Mouse (Mus musculus) neural tube, embryonic 13.5 days (tissue): ENCODE measurements around the gene Dctd. TPM values are rescaled to one million over a fixed set of nuclear protein-coding genes. Genes with fewer than 3 reads are reported as not detected.

Experiments used
- ATAC-seq: fragments of 200-750 bp; cut with Nextera tagmentation; 2 replicates; pipeline ENCODE4 v1.8.0; 2017; ENCODE audit warnings: low read depth, mild to moderate bottlenecking, moderate TSS enrichment, moderate library complexity
- H3K27ac ChIP-seq: fragments of 300-500 bp; sonication (generic); replicated peaks from 2 replicates; pipeline ENCODE4 v1.5.1; 2015; ENCODE audit warnings: moderate library complexity, mild to moderate bottlenecking, inconsistent platforms
- H3K27me3 ChIP-seq: fragments of 300-500 bp; sonication (generic); 2 replicates; pipeline ENCODE4 v1.6.1; 2015; ENCODE audit warnings: mild to moderate bottlenecking, inconsistent platforms
- H3K36me3 ChIP-seq: fragments of 300-500 bp; sonication (generic); 2 replicates; pipeline ENCODE4 v1.6.1; 2015; ENCODE audit warnings: mild to moderate bottlenecking, inconsistent platforms
- H3K4me1 ChIP-seq: fragments of 300-500 bp; sonication (generic); replicated peaks from 2 replicates; pipeline ENCODE4 v1.6.1; 2015; ENCODE audit warnings: inconsistent platforms
- H3K4me2 ChIP-seq: fragments of 300-500 bp; sonication (generic); 2 replicates; pipeline ENCODE4 v1.6.1; 2015; ENCODE audit warnings: inconsistent platforms, mild to moderate bottlenecking, moderate library complexity
- H3K4me3 ChIP-seq: fragments of 300-500 bp; sonication (generic); 2 replicates; pipeline ENCODE4 v1.5.1; 2015; ENCODE audit warnings: mild to moderate bottlenecking, inconsistent platforms
- H3K9ac ChIP-seq: fragments of 300-500 bp; sonication (generic); 2 replicates; pipeline ENCODE4 v1.6.1; 2015; ENCODE audit warnings: moderate library complexity, mild to moderate bottlenecking, inconsistent platforms
- H3K9me3 ChIP-seq: fragments of 300-500 bp; sonication (generic); 2 replicates; pipeline ENCODE4 v1.6.1; 2016; ENCODE audit warnings: inconsistent platforms
- WGBS: fragments of 180-500 bp; shearing (Covaris S2); methylation state at CpG from one replicate; pipeline ENCODE4 v1.1.7; 2015; 5-methylcytosine and 5-hydroxymethylcytosine counted together
- polyA plus RNA-seq: library from polyadenylated mRNA; unstranded; fragments of >200 nt; fragmentation: Nextera tagmentation; extraction: Ambion mirVana; gene quantifications from 2 replicates; pipeline ENCODE4 v1.2.1, GENCODE M21; 2015

Gene Dctd
- polyA plus RNA-seq, 1 experiment from 2014 or later: 10.4 TPM

DNA sequence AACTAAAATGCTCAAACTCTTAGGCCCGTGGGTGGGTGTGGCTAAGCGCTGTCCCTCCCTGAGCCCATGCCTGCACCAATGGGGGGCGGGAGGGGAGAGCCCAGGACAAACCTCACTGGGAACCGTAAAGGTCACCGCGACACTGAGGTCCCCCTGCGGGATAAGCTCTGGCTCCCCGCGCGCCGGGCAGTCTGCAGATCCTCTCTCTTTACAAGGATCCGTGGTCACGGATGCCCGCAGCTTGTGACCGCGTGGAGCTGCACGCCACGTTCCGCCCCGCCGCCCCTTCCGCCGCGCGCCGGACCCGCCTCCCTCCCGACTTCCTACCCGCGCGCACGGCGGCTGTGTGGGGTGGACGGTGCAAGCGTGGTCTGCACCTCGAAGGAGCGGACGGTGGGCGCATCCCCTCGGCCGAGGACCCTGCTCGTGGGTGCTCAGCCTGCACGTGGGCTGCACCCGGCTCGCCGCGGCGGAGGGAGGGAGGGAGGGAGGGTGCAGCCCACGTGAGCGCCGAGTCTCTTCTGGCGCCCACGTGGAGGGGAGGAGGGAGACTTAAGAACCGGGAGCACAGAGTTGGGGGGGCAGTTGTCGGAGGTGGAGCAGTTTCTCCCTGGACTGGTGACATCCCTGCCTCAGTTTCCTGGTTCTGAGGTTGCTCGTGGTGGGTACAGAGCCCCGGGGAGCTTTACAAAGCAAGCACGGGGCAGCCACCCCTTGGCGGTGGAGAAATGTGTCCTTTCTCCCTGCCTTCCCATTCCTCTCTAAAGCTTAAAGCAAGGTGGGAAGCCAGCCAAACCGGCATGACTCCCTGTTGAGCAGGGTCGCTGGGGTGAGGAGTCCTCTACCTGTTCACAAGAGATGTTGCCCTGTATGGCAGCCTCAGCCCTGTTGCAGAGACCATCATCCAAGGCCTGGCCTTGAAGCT lies 11.2 kb downstream of the Dctd start:
- H3K4me3 ChIP-seq: peak overlapping the region; percentile 50
- H3K9ac ChIP-seq: peak overlapping the region; percentile 78
- peaks cover 4% of the 10 kb centered on the region; the same call in 1 of the 2 replicates for H3K9me3 ChIP-seq
- peaks cover 9% of the 10 kb centered on the region for H3K4me1 ChIP-seq
- H3K27ac ChIP-seq: no peak overlapping the region
- H3K4me2 ChIP-seq: peak overlapping the region; percentile 73
- H3K36me3 ChIP-seq: no peaks in the 10 kb centered on the region
- ATAC-seq: peak; percentile 88
- WGBS: under 1% methylated on average over 53 of the region's 61 CpGs
- no peaks in the 10 kb centered on the region for H3K27me3 ChIP-seq

GRCm38 (mm10) chr8:48114591-48114990 lies 15.7 kb downstream of the Dctd start:
- ATAC-seq: no peak
- H3K27ac ChIP-seq: no peak overlapping the region
- peaks cover 15% of the 10 kb centered on the region; the same call in 1 of the 2 replicates for H3K9me3 ChIP-seq
- peaks cover 10% of the 10 kb centered on the region; the same call in 1 of the 2 replicates for H3K36me3 ChIP-seq
- no peaks in the 10 kb centered on the region for H3K27me3 ChIP-seq
- H3K4me3 ChIP-seq: no peak overlapping the region
- WGBS: 83% methylated on average over 6 of the region's 6 CpGs
- H3K4me1 ChIP-seq: peaks cover 6% of the 10 kb centered on the region
- no peak overlapping the region for H3K4me2 ChIP-seq
- no peak overlapping the region for H3K9ac ChIP-seq

GRCm38 (mm10) chr8:48122991-48123390 lies 24.1 kb downstream of the Dctd start:
- Histone ChIP-seq H3K27ac (no peak overlapping the region), H3K4me3 (no peak overlapping the region), H3K4me2 (no peak overlapping the region), H3K9ac (no peak overlapping the region), H3K4me1 (peaks cover 20% of the 10 kb centered on the region), H3K9me3 (peaks cover 13% of the 10 kb centered on the region; the same call in 1 of the 2 replicates), H3K36me3 (peaks cover 6% of the 10 kb centered on the region; the same call in 1 of the 2 replicates), H3K27me3 (no peaks in the 10 kb centered on the region)
- 91% methylated on average over 1 of the region's 1 CpGs for WGBS
- ATAC-seq: no peak

GRCm38 (mm10) chr8:48124857-48125256 lies 26.0 kb downstream of the Dctd start:
- no peak for ATAC-seq
- no peaks in the 10 kb centered on the region for H3K9me3 ChIP-seq

GRCm38 (mm10) chr8:48126954-48127353 lies 28.1 kb downstream of the Dctd start:
- WGBS: 79% methylated on average over 13 of the region's 13 CpGs
- Histone ChIP-seq H3K4me1 (peaks cover 20% of the 10 kb centered on the region), H3K4me2 (no peak overlapping the region), H3K27me3 (no peaks in the 10 kb centered on the region), H3K27ac (peak overlapping the region; percentile 18), H3K36me3 (no peaks in the 10 kb centered on the region), H3K9me3 (no peaks in the 10 kb centered on the region), H3K4me3 (no peak overlapping the region), H3K9ac (no peak overlapping the region)
- ATAC-seq: no peak

More at GRCm38 (mm10) chr8:48124857-48125256, 26.0 kb downstream of the Dctd start:
- 83% methylated on average over 8 of the region's 8 CpGs for WGBS
- Histone ChIP-seq H3K27ac (no peak overlapping the region), H3K36me3 (no peaks in the 10 kb centered on the region), H3K9ac (no peak overlapping the region), H3K4me2 (no peak overlapping the region), H3K4me3 (no peak overlapping the region), H3K4me1 (peaks cover 20% of the 10 kb centered on the region), H3K27me3 (no peaks in the 10 kb centered on the region)

DNA sequence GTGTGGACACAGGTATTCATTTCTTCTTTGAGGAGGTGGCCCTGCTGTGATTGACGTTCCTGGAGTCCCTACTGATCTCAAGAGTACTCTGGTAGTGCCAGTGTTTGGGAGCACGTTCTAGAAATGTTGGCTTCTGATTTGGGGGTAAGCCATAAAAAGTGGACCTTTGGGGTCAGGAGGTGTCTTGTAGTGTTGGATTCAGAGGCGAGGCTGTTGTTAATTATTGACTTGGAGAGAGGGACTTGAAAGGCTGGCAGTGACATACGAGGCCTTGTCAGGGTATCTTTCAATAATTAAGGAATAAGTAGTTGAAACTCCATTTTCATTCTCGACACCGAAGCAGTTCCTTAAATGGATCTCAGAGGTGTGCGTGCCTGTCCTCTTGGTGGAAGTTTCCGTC lies 31.4 kb downstream of the Dctd start:
- H3K4me2 ChIP-seq: no peak overlapping the region
- H3K27me3 ChIP-seq: no peaks in the 10 kb centered on the region
- H3K9ac ChIP-seq: no peak overlapping the region
- no peaks in the 10 kb centered on the region for H3K9me3 ChIP-seq
- no peak overlapping the region for H3K4me3 ChIP-seq
- H3K4me1 ChIP-seq: peaks cover 15% of the 10 kb centered on the region
- ATAC-seq: no peak
- H3K36me3 ChIP-seq: no peaks in the 10 kb centered on the region
- 60% methylated on average over 8 of the region's 8 CpGs for WGBS
- H3K27ac ChIP-seq: no peak overlapping the region

- Histone ChIP-seq H3K4me2 (no peak overlapping the region), H3K9me3 (no peaks in the 10 kb centered on the region), H3K36me3 (no peaks in the 10 kb centered on the region), H3K27ac (no peak overlapping the region), H3K4me1 (peaks cover 22% of the 10 kb centered on the region), H3K9ac (no peak overlapping the region), H3K27me3 (no peaks in the 10 kb centered on the region), H3K4me3 (no peak overlapping the region)
- 85% methylated on average over 5 of the region's 5 CpGs for WGBS
- ATAC-seq: no peak
These were observed 34.4 kb downstream of the Dctd start for GRCm38 (mm10) chr8:48133321-48133720.

DNA sequence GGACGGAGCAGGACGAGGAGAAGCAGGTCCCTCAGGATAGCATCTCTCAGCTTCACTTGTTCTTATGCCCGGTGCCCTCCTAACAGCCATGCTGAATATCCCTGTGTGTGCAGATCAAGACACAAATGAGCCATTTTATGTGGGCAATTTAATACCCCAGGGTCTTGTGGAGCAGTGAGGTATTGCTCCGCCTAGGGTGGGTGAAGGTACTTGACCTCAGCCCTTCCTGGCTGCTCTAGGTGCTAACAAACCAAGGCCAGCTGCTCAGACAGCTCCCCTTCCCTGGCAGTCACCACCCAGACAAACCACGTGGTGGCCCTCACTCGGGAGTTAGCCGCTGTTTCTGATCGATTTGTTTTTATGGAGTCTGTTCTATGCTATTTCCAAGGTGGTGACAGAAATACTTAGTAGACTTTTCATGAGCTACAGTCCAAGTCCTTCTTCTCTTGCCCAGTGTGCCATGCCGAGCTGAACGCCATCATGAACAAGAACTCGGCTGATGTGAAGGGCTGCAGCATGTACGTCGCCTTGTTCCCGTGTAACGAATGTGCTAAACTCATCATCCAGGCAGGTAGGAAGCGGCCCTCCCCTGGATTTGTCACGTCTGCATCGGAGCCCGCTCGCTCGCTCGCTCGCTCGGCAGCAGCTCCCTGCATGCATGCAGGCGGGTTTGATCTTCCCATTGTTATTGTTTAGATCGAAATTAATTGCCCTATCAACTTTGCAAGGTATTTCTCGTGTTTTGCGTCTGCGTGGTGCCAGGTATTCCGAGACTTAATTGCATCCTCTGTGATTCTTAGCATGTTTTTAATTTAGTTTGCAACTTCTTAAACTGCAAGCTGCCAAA lies 38.1 kb downstream of the Dctd start:
- H3K36me3 ChIP-seq: no peaks in the 10 kb centered on the region
- H3K27ac ChIP-seq: peak overlapping the region; percentile 65; the same call in 1 of the 2 replicates
- no peak overlapping the region for H3K4me3 ChIP-seq
- 0 out of 2 replicates have a peak overlapping the region, but pooled peaks have one; percentile 12 for H3K9ac ChIP-seq
- H3K4me2 ChIP-seq: peak overlapping the region; percentile 39
- H3K27me3 ChIP-seq: no peaks in the 10 kb centered on the region
- peaks cover 32% of the 10 kb centered on the region for H3K4me1 ChIP-seq
- ATAC-seq: 0 out of 2 replicates have a peak, but pooled peaks have one; percentile 19
- H3K9me3 ChIP-seq: no peaks in the 10 kb centered on the region
- WGBS: 58% methylated on average over 30 of the region's 30 CpGs

DNA sequence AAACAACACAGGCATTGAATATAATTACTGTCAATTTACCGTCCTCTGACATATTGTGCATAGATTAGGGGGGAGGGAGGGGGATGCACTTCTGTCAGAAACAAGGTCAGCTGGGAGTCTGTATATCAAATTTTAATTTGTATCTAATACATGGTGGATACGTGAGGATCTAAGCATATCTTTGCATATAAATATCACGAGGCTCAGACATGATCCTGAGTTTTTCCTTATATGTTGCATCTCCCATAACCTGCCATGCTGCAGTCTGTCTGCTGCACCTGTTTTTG lies 38.7 kb downstream of the Dctd start:
- ATAC-seq: no peak
- Histone ChIP-seq H3K9ac (no peak overlapping the region), H3K4me2 (peak overlapping the region; percentile 39), H3K4me1 (peaks cover 32% of the 10 kb centered on the region), H3K9me3 (no peaks in the 10 kb centered on the region), H3K27ac (0 out of 2 replicates have a peak overlapping the region, but pooled peaks have one; percentile 0), H3K36me3 (no peaks in the 10 kb centered on the region), H3K4me3 (no peak overlapping the region), H3K27me3 (no peaks in the 10 kb centered on the region)
- 44% methylated on average over 3 of the region's 3 CpGs for WGBS

DNA sequence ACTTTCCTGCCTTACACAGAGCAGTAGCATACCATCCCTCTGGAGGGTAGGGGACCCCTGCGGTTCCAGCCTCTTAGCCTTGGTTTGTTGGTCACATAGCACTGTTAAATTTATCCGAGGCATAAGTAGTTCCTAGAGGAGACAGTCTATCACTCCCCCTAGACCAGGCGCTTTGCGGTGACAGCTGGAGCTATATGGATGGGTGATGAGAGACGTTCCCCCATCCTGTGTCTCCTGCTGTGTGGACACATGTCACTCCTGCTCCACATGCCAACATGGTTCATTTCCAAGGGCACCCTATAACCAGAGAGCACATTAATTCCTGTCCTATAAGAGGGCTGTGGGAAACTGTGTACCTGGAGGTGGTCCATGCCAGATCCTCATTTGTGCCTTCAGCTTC lies 42.1 kb downstream of the Dctd start:
- Histone ChIP-seq H3K9me3 (no peaks in the 10 kb centered on the region), H3K4me1 (peaks cover 32% of the 10 kb centered on the region), H3K4me2 (no peak overlapping the region), H3K4me3 (no peak overlapping the region), H3K27me3 (no peaks in the 10 kb centered on the region), H3K27ac (no peak overlapping the region), H3K36me3 (no peaks in the 10 kb centered on the region), H3K9ac (no peak overlapping the region)
- ATAC-seq: peak; percentile 77
- WGBS: 53% methylated on average over 5 of the region's 5 CpGs

DNA sequence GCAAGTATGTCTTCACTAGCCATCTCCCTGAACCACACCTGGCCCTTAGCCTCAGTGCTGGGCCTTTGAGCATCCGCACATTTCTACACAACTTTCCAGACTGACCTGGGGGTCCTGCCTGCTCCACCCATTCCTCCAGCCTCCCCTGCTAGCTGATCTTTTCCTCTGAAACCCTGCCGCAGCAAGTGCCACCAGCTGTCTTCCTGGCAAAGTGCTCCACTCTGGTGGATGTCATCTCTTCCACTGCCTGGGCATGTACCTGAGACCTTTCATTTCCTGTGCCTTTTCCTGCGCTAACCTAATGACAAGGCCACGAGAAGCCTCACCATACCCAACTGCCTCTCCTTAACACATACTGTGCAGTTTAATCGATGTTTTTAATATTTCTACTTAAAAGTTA lies 46.9 kb downstream of the Dctd start:
- 92% methylated on average over 5 of the region's 5 CpGs for WGBS
- no peak for ATAC-seq

GRCm38 (mm10) chr8:48146449-48146848 lies 47.6 kb downstream of the Dctd start:
- no peak for ATAC-seq
- no peak overlapping the region for H3K4me3 ChIP-seq
- no peak overlapping the region for H3K27ac ChIP-seq
- H3K4me2 ChIP-seq: no peak overlapping the region
- H3K9me3 ChIP-seq: 0 out of 2 replicates have a peak, but pooled peaks cover 8% of the 10 kb centered on the region
- 82% methylated on average over 10 of the region's 10 CpGs for WGBS
- H3K4me1 ChIP-seq: no peaks in the 10 kb centered on the region
- no peaks in the 10 kb centered on the region for H3K36me3 ChIP-seq
- no peak overlapping the region for H3K9ac ChIP-seq
- no peaks in the 10 kb centered on the region for H3K27me3 ChIP-seq

More for the DNA sequence above, 46.9 kb downstream of the Dctd start:
- Histone ChIP-seq H3K27ac (no peak overlapping the region), H3K9ac (no peak overlapping the region), H3K4me2 (no peak overlapping the region), H3K9me3 (0 out of 2 replicates have a peak, but pooled peaks cover 8% of the 10 kb centered on the region), H3K27me3 (no peaks in the 10 kb centered on the region), H3K4me1 (peaks cover 6% of the 10 kb centered on the region; the same call in 1 of the 2 replicates), H3K4me3 (no peak overlapping the region), H3K36me3 (no peaks in the 10 kb centered on the region)
